Mouse (Mus musculus) kidney, adult 2 months (tissue): ENCODE results near the gene Fpgs.

ENCODE experiments used
- CTCF ChIP-seq: fragments of 200-500 bp; conservative IDR thresholded peaks from 2 replicates; pipeline ENCODE4 v1.5.1; 2011; ENCODE audit warnings: low read depth, mild to moderate bottlenecking, control low read depth, low read length, moderate library complexity, mixed read lengths; ENCODE audit not compliant: insufficient read depth, insufficient read length
- POLR2A ChIP-seq: fragments of 200-500 bp; IDR thresholded peaks from one replicate; pipeline ENCODE4 v1.6.1; 2011; ENCODE audit warnings: low read depth, low read length, control low read depth

DNA sequence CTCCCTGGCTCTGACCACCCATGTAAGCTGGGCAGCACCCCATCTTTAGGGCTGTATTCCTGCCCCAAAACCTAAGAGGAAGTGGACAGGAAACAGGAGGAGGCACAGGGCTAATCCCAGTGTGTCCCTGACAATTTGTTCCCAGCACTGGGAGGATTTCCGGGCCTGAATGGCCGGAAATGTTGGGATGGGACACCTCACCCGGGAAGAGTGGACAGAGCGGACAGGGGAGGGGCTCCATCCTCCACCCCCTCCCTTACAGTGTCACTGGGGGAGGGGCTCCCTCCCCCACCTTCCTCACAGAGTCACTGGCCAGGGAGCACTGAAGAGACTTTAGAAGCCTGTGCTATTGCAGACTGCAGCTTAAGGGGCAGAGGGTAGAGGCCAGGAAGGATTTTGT lies 31.0 kb upstream of the Fpgs start:
- TF ChIP-seq CTCF (no peak), POLR2A (no peak)
